12 mouse cellular contexts compared by ENCODE assay signal in genomic region chr6:149366403-149366802, GRCm38 (mm10).
"Had no signal": no experiment of that assay in that cellular context is flagged by ENCODE, and none has a peak within 500 bp of the region (broad histone marks: within the 10 kb centered on the region; RNA-seq: fewer than 3 reads in every experiment).

No protein-coding gene starts in this region.

- H3K4me1 ChIP-seq: limb, embryonic 12.5 days; liver, embryonic 13.5 days; lung, embryonic 15.5 days; midbrain, embryonic 13.5 days; neural tube, embryonic 15.5 days had no signal

- ATAC-seq: midbrain, embryonic 13.5 days had no signal

- H3K27me3 ChIP-seq: limb, embryonic 12.5 days; liver, embryonic 13.5 days; lung, embryonic 15.5 days; midbrain, embryonic 13.5 days; neural tube, embryonic 15.5 days had no signal

- DNase-seq: kidney, postnatal 25 days; layer of hippocampus, postnatal 36 days; liver; liver, embryonic 13.5 days; liver, postnatal 0 days; spleen, adult 18-20 months; thymus, adult 2 months; thymus, postnatal 25 days had no signal

- H3K36me3 ChIP-seq: limb, embryonic 12.5 days; liver, embryonic 13.5 days; lung, embryonic 15.5 days; midbrain, embryonic 13.5 days; neural tube, embryonic 15.5 days had no signal

- H3K9me3 ChIP-seq: liver, embryonic 13.5 days; lung, embryonic 15.5 days; midbrain, embryonic 13.5 days; neural tube, embryonic 15.5 days had no signal

- H3K4me3 ChIP-seq: limb, embryonic 12.5 days; liver, embryonic 13.5 days; lung, embryonic 15.5 days; midbrain, embryonic 13.5 days; neural tube, embryonic 15.5 days had no signal

- H3K4me2 ChIP-seq: limb, embryonic 12.5 days; liver, embryonic 13.5 days; lung, embryonic 15.5 days; midbrain, embryonic 13.5 days; neural tube, embryonic 15.5 days had no signal

- H3K9ac ChIP-seq: limb, embryonic 12.5 days; liver, embryonic 13.5 days; liver, postnatal 0 days; lung, embryonic 15.5 days; midbrain, embryonic 13.5 days; neural tube, embryonic 15.5 days had no signal

- H3K27ac ChIP-seq: limb, embryonic 12.5 days; liver, embryonic 13.5 days; lung, embryonic 15.5 days; midbrain, embryonic 13.5 days; neural tube, embryonic 15.5 days had no signal
